Mouse (Mus musculus): ENCODE data around the gene Cst3.
A peak's percentile ranks its signal among the peaks of the same experiment; 100 is the strongest.

The Cst3 gene

GRCm38 (mm10) chr2:148875335-148875811, at the start of gene Cst3:
Cst3 (minus strand) TSS chr2:148875692.
- DNase-seq (ENCODE audit: low spot score in 2 of 2): peak; percentile 88 to 89

- DNase-seq (ENCODE audit: low spot score in 2 of 2): peak; percentile 56 to 72
Measured at GRCm38 (mm10) chr2:148902286-148902685, 26.8 kb upstream of the Cst3 start.

GRCm38 (mm10) chr2:148900305-148900704, 24.8 kb upstream of the Cst3 start:
- DNase-seq (ENCODE audit: low spot score in 2 of 2): no peak

GRCm38 (mm10) chr2:148896219-148896618, 20.7 kb upstream of the Cst3 start:
- DNase-seq (ENCODE audit: low spot score in 2 of 2): no peak

GRCm38 (mm10) chr2:148893107-148893506, 17.6 kb upstream of the Cst3 start:
- no peak for DNase-seq (ENCODE audit: low spot score in 2 of 2)

GRCm38 (mm10) chr2:148890021-148890851, 14.7 kb upstream of the Cst3 start:
- DNase-seq (ENCODE audit: low spot score in 2 of 2): no peak

GRCm38 (mm10) chr2:148889331-148890010, 14.0 kb upstream of the Cst3 start:
- no peak for DNase-seq (ENCODE audit: low spot score in 2 of 2)

- no peak for DNase-seq (ENCODE audit: low spot score in 2 of 2)
Measured at GRCm38 (mm10) chr2:148888872-148889271, 13.4 kb upstream of the Cst3 start.

GRCm38 (mm10) chr2:148884738-148885137, 9.2 kb upstream of the Cst3 start:
- no peak for DNase-seq (ENCODE audit: low spot score in 2 of 2)

GRCm38 (mm10) chr2:148879199-148879598, 3.7 kb upstream of the Cst3 start:
- DNase-seq (ENCODE audit: low spot score in 2 of 2): no peak

GRCm38 (mm10) chr2:148878641-148879130, 3.2 kb upstream of the Cst3 start:
- no peak for DNase-seq (ENCODE audit: low spot score in 2 of 2)

GRCm38 (mm10) chr2:148877016-148877770, 1.7 kb upstream of the Cst3 start:
- no peak for DNase-seq (ENCODE audit: low spot score in 2 of 2)

GRCm38 (mm10) chr2:148874617-148875334, 716 bp downstream of the Cst3 start:
- DNase-seq (ENCODE audit: low spot score in 2 of 2): peak in 1 of 2 experiments; percentile 27

GRCm38 (mm10) chr2:148874224-148874616, 1.3 kb downstream of the Cst3 start:
- DNase-seq (ENCODE audit: low spot score in 2 of 2): no peak

- DNase-seq (ENCODE audit: low spot score in 2 of 2): peak in 1 of 2 experiments; percentile 30
Measured at GRCm38 (mm10) chr2:148872860-148873259, 2.6 kb downstream of the Cst3 start.

GRCm38 (mm10) chr2:148870526-148870925, 5.0 kb downstream of the Cst3 start:
- no peak for DNase-seq (ENCODE audit: low spot score in 2 of 2)

- no peak for DNase-seq (ENCODE audit: low spot score in 2 of 2)
Measured at GRCm38 (mm10) chr2:148868959-148869358, 6.5 kb downstream of the Cst3 start.

GRCm38 (mm10) chr2:148864966-148865365, 10.5 kb downstream of the Cst3 start, which contains the start of gene 9230104L09Rik:
9230104L09Rik (minus strand) TSS chr2:148865038.
- DNase-seq (ENCODE audit: low spot score in 2 of 2): no peak

- DNase-seq (ENCODE audit: low spot score in 2 of 2): no peak
Measured at GRCm38 (mm10) chr2:148861693-148862092, 13.8 kb downstream of the Cst3 start.

- DNase-seq (ENCODE audit: low spot score in 2 of 2): no peak
Measured at GRCm38 (mm10) chr2:148860993-148861392, 14.5 kb downstream of the Cst3 start.

- DNase-seq (ENCODE audit: low spot score in 2 of 2): no peak
Measured at GRCm38 (mm10) chr2:148857506-148857905, 18.0 kb downstream of the Cst3 start.

Data from right cerebral cortex, adult 2 months (tissue).